Mouse (Mus musculus) embryo, embryonic 10.5 days (tissue): ENCODE data around the gene Slc16a13.

Source experiments
- DNase-seq: peaks from one replicate; pipeline ENCODE4 v3.0.0-alpha.2; 2015; ENCODE audit warnings: low spot score

Gene Slc16a13

GRCm38 (mm10) chr11:70220731-70221602 lies at the start of gene Slc16a13:
Gene Slc16a13 (minus strand): TSS chr11:70221064.
- peak; percentile 98 for DNase-seq

DNA sequence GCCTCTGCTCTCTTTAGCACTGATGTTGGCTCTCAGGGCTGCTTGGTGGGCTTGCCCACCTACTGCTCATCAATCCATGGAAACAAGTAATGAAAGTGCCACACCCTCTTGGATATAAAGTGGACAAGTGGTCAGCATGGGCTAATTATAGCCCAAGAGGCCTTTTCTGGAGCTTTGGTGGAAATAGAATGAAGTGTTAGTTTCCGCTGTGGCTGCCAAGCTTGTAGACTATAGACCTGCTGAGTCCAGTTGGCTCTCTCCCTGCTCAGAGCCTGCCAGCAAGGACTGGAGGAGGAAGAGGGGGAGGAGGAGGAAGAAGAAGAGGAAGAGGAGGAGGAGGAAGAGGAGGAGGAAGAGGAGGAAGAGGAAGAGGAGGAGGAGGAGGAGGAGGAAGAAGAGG lies 45.5 kb upstream of the Slc16a13 start:
- DNase-seq, result no peak

GRCm38 (mm10) chr11:70265819-70266218 lies 45.0 kb upstream of the Slc16a13 start:
- DNase-seq, result no peak

GRCm38 (mm10) chr11:70265252-70265651 lies 44.4 kb upstream of the Slc16a13 start:
- no peak for DNase-seq

DNA sequence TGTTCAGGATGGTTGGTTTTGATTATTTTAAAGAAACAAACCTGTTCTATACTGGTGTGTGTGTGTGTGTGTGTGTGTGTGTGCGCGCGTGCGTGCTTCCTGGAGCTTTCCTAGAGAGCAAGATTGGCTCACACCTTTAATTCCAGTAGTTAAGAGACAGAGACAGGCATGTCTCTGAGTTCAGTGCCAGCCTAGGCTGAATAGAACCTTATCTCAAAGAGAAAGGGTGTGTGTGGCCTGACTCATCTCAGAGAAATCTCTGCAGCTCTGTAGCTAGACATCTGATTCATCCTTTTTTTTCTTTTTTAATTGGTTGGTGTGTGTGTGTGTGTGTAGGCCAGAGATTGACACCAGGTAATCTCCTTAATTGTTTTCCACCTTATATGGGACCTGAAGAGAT lies 38.2 kb upstream of the Slc16a13 start:
- DNase-seq, result no peak

GRCm38 (mm10) chr11:70254931-70255531 lies 34.2 kb upstream of the Slc16a13 start, which contains the start of gene Alox12:
Gene Alox12 (minus strand): TSS chr11:70255353.
- DNase-seq, result peak; percentile 64

- no peak for DNase-seq
Measured at GRCm38 (mm10) chr11:70254337-70254736, 33.5 kb upstream of the Slc16a13 start.

DNA sequence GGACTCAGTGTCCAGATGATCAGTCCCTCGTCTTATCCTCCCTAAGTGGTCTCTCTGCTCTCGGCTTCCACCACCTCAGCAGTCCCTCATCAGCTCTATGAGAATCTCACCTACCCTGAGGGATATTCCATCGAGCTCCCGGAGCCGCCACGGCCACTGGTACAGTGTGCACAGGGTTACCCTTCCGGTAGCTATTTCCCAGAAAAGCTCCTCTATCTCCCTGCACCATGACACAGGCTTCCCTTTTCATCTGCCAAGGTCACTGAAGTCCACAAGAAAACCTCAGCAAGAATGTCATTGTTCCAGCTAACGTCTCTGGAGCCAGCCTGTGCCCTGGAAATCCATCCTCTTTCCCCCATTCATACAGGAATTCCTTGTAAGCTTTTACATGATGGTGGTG lies 31.0 kb upstream of the Slc16a13 start:
- DNase-seq, result no peak

DNA sequence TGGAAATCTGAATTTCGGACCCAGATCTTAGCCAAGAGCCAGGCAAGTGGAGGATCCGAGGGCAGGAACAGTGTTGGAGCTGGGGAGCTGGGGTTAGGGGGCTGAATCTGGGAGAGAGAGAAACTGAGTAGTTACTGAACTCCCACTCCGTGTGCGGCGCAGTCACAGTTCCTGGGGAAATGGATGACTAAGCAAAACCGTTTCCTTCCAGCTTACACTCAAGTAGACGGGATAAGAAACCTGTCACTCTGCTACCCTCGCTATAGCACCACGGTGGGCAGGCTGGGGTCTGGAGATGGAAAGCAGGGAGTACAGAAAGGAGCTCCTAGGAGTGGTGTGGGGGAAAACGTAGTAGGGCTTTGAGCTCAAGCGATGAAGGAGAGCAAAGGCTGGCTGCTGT lies 29.3 kb upstream of the Slc16a13 start:
- no peak for DNase-seq

DNA sequence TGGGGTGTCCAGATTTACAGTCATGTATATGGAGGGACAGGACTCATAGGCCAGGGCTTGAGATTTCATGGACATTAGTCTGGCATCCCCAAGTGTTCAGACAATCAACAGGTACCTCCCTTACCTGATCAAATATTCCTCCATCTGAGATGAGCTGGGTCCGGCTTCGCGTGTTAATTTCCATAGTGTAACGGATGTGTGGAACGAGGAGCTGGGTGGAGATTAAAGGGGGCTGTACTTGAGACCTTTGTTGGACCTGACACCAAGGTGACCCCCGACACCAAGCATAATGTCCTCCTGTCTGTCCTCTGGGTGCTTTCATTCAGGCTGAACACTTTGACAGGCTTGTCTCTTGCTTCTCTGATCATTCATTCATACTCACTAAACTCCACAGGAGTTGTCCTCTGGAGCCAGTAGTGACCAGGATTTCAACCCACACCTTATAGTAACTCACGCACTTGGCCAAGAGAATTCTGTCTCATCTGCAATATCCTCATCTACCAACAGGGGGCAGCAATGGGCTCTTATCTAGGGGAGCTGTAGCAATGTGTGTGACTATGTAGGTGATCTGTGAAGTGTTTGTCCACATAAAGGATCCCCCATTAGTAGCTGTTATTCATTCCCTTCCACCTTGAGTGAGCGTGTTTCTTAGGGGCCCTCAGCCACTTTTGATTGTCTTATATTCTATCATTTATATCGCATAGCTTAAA lies 26.4 kb upstream of the Slc16a13 start:
- DNase-seq, result peak; percentile 86

DNA sequence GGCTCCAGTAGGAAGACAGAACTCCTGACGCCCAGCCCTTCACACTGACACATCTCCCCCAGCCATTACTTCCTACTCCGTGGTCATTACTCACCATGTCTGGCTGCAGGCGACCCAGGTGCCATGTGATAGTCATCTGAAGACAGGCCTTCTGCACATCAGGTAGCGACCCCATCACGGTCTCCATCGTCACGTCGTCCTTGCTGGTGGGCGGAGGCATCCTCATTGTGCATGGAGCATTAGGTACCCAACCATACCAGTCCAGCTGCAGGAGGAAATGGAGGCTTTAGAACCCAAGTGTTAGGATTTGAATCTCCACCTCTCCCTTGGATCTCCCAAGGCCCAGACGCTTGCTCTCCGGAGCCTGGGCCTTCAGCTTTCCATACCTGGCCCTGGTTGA lies 21.7 kb upstream of the Slc16a13 start:
- no peak for DNase-seq

DNA sequence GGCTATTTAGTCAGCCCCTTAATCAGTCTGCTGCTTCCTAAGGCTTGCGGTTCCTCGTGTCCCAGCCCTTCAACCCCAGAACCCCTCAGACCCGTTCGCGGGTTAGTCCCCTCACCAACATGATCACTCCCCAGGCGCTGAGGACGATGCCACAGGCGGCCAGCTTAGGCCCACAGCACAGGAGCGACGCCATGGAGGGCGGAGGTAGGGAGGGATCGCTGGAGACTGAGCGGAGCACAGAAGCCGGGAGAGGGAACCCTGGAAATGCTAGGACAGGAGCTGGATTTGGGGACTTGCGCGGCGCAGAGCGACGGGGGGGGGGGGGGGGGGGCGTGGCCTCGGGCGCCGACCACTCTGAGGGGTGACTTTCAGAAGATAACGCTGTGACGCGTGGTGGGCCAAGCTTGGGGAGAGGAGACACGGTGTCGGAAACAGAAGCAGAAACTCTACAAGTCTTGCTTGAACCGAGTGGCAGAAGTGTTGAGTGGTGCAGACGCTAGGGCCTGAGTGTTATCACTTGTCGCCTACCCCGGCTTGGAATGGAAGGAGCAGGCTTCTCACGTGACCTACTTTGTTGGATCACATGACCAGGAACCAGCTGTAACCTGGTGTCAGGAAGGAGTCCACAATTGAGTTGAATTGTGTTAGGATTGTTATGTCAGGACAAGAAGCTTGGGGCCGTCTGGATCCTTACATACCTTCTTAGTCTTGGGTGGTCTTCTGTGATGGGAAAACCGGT lies 18.8 kb upstream of the Slc16a13 start, which contains the start of the genes Gm21988 and Rnasek:
TSS of gene Gm21988 (minus strand) at position 290 of the 739 bp plus-strand sequence.
TSS of gene Rnasek (minus strand) at position 302 of the 739 bp plus-strand sequence.
- peak; percentile 92 for DNase-seq

- DNase-seq, result peak; percentile 26
Measured at GRCm38 (mm10) chr11:70238591-70239440, 18.0 kb upstream of the Slc16a13 start.

- peak; percentile 97 for DNase-seq
Measured at GRCm38 (mm10) chr11:70237457-70238167, 16.7 kb upstream of the Slc16a13 start, which contains the start of gene 0610010K14Rik. Gene 0610010K14Rik (minus strand): TSS chr11:70237914.

DNA sequence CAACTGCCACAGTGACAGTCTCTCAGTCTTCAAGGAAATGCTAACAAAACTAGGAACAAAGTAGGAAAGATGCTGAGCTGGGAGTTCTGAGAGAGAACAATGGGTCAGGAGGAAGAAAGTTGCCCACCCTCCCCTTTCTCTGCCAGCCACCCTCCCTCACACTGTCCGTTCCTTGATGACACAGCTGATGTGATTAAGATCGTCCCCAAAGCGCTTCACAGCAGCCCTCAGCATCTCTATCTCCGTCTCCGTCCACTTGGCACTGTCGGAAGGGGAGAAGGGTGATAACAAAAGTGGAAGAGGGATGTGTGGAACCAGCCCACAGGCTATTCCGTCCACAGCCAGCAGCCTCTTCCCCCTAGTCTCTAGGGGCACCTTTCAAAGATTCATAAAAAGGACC lies 15.9 kb upstream of the Slc16a13 start:
- no peak for DNase-seq

DNA sequence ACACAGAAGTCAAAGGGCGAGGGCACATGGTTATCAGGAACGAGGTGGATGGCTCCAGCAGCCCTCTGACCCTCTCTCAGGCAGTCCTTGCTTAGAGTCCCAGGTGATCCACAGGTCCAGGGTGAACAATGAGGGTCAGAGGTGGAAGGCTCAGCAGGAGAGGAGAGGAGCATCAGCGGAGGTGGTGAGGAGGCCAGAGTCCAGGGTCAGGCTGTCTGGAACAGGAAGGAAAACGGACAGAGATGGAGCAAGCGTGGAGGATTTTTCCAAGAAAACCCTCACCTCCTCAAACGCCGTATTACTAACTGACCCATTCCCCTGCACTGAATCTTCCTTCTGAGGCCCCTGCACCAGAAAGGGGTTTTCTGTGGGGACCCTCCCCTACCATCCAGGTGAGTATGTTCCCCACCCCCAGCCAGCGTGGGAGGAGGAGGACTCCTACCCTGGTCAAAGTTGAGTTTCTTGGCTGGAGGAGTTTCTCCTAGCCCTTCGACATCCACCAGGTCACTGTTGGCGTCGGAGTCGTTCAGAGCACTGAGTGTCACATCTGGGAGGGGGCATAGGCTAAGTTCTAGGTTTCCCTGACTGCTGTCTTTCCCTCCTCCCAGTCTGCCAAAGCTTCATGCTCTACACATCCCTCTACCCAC lies 14.5 kb upstream of the Slc16a13 start:
- DNase-seq, result no peak

DNA sequence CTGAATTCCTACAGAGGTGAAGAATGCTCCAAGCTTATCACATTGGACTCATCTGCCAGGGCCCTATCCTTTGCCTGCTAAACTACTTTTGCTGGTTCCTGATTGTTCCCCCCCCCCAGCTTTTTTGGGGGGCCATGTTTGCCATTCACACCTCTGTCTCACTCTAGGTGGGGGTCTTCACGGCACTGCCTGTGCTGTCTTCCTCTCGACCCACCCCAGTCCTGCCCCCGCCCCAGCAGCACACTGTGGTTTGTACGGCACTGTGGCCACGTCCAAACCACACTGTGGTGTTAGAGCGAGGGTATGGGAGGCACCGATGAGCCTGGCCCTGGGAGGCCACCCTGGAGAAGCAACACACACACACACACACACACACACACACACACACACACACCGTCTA lies 13.6 kb upstream of the Slc16a13 start:
- no peak for DNase-seq

- no peak for DNase-seq
Measured at GRCm38 (mm10) chr11:70234037-70234436, 13.2 kb upstream of the Slc16a13 start.

GRCm38 (mm10) chr11:70233016-70233415 lies 12.2 kb upstream of the Slc16a13 start:
- DNase-seq, result no peak

- DNase-seq, result peak; percentile 86
Measured at GRCm38 (mm10) chr11:70232546-70232945, 11.7 kb upstream of the Slc16a13 start.
